Mouse (Mus musculus): Measurements from ENCODE around the gene Orm2.

- TF ChIP-seq CTCF (IDR thresholded peaks at IDR 0.05; ENCODE audit: low read depth) = no peak
- no peak for TF ChIP-seq EP300 (IDR thresholded peaks at IDR 0.05; ENCODE audit: low read depth)
Measured at GRCm38 (mm10) chr4:63409908-63410582, 47.8 kb downstream of the Orm2 start.

Measured in liver, postnatal 0 days (tissue).